Mouse (Mus musculus): Measurements from ENCODE around the gene Pmpca.
"Not testable (repeated sequence)": the region's sequence is repeated elsewhere in the genome, so short reads cannot be mapped to it uniquely, and the experiment has no call there.

Gene Pmpca

GRCm38 (mm10) chr2:26368572-26368971 lies 20.6 kb upstream of the Pmpca start:
- DNase-seq (ENCODE audit: low read depth, low spot score), result no peak

GRCm38 (mm10) chr2:26372396-26372795 lies 16.7 kb upstream of the Pmpca start:
- peak; percentile 75 for DNase-seq (ENCODE audit: low read depth, low spot score)

GRCm38 (mm10) chr2:26380131-26380771 lies 8.9 kb upstream of the Pmpca start, which contains the start of gene Snapc4:
Gene Snapc4 (minus strand): TSS chr2:26380653.
- peak; percentile 88 for DNase-seq (ENCODE audit: low read depth, low spot score)

- not testable (repeated sequence) for DNase-seq (ENCODE audit: low read depth, low spot score)
Measured at GRCm38 (mm10) chr2:26380871-26381270, 8.3 kb upstream of the Pmpca start.

GRCm38 (mm10) chr2:26387713-26388112 lies 1.4 kb upstream of the Pmpca start:
- no peak for DNase-seq (ENCODE audit: low read depth, low spot score)

- no peak for DNase-seq (ENCODE audit: low read depth, low spot score)
Measured at GRCm38 (mm10) chr2:26388682-26389153, 421 bp upstream of the Pmpca start.

- DNase-seq (ENCODE audit: low read depth, low spot score), result no peak
Measured at GRCm38 (mm10) chr2:26390954-26391353, 1.8 kb downstream of the Pmpca start.

- DNase-seq (ENCODE audit: low read depth, low spot score), result no peak
Measured at GRCm38 (mm10) chr2:26391617-26392016, 2.5 kb downstream of the Pmpca start.

GRCm38 (mm10) chr2:26398978-26399377 lies 9.8 kb downstream of the Pmpca start:
- DNase-seq (ENCODE audit: low read depth, low spot score), result no peak

- no peak for DNase-seq (ENCODE audit: low read depth, low spot score)
Measured at GRCm38 (mm10) chr2:26399647-26400046, 10.5 kb downstream of the Pmpca start.

- no peak for DNase-seq (ENCODE audit: low read depth, low spot score)
Measured at GRCm38 (mm10) chr2:26400296-26400695, 11.2 kb downstream of the Pmpca start.

- no peak for DNase-seq (ENCODE audit: low read depth, low spot score)
Measured at GRCm38 (mm10) chr2:26401023-26401422, 11.9 kb downstream of the Pmpca start.

- no peak for DNase-seq (ENCODE audit: low read depth, low spot score)
Measured at GRCm38 (mm10) chr2:26402265-26402664, 13.1 kb downstream of the Pmpca start.

- DNase-seq (ENCODE audit: low read depth, low spot score), result no peak
Measured at GRCm38 (mm10) chr2:26403306-26403705, 14.2 kb downstream of the Pmpca start.

GRCm38 (mm10) chr2:26408515-26409356 lies 19.6 kb downstream of the Pmpca start, which contains the start of gene Inpp5e:
Gene Inpp5e (minus strand): TSS chr2:26409203.
- peak; percentile 92 for DNase-seq (ENCODE audit: low read depth, low spot score)

- DNase-seq (ENCODE audit: low read depth, low spot score), result no peak
Measured at GRCm38 (mm10) chr2:26409362-26409761, 20.2 kb downstream of the Pmpca start.

- DNase-seq (ENCODE audit: low read depth, low spot score), result peak; percentile 44
Measured at GRCm38 (mm10) chr2:26410091-26410490, 21.0 kb downstream of the Pmpca start.

- peak; percentile 92 for DNase-seq (ENCODE audit: low read depth, low spot score)
Measured at GRCm38 (mm10) chr2:26410931-26411411, 21.8 kb downstream of the Pmpca start.

- DNase-seq (ENCODE audit: low read depth, low spot score), result no peak
Measured at GRCm38 (mm10) chr2:26417066-26417465, 27.9 kb downstream of the Pmpca start.

GRCm38 (mm10) chr2:26418120-26418519 lies 29.0 kb downstream of the Pmpca start:
- DNase-seq (ENCODE audit: low read depth, low spot score), result peak; percentile 61

- DNase-seq (ENCODE audit: low read depth, low spot score), result no peak
Measured at GRCm38 (mm10) chr2:26421969-26422368, 32.8 kb downstream of the Pmpca start.

- DNase-seq (ENCODE audit: low read depth, low spot score), result no peak
Measured at GRCm38 (mm10) chr2:26423086-26423485, 33.9 kb downstream of the Pmpca start.

Measured in 3T3-L1 (cell line).